Mouse (Mus musculus): Measurements from ENCODE around the gene Mto1.

- TF ChIP-seq NRF1 (IDR thresholded peaks at IDR 0.05; ENCODE audit: insufficient read depth, low read depth, low read length, poor library complexity, severe bottlenecking) = no peak
- TF ChIP-seq POLR2A (IDR thresholded peaks at IDR 0.05; ENCODE audit: control insufficient read depth in 1 of 2, insufficient read depth in 1 of 2, low read depth in 1 of 2, low read length in 2 of 2, poor library complexity in 1 of 2) = no peak
- TF ChIP-seq CTCF (IDR thresholded peaks at IDR 0.05 in 2 of 3, conservative IDR thresholded peaks at IDR 0.05 in 1 of 3; ENCODE audit: control insufficient read depth in 1 of 3, insufficient read depth in 1 of 3, low read depth in 2 of 3, low read length in 3 of 3, poor library complexity in 1 of 3, severe bottlenecking in 1 of 3) = no peak
- TF ChIP-seq NELFE (IDR thresholded peaks at IDR 0.05; ENCODE audit: low read depth, low read length) = no peak
- TF ChIP-seq ELF1 (IDR thresholded peaks at IDR 0.05; ENCODE audit: low read depth, low read length) = no peak
- TF ChIP-seq MAX (IDR thresholded peaks at IDR 0.05; ENCODE audit: low read length) = no peak
Observed at GRCm38 (mm10) chr9:78457026-78457425, 9.0 kb downstream of the Mto1 start.
